16 mouse cellular contexts compared by ENCODE assay signal in the genomic region with DNA sequence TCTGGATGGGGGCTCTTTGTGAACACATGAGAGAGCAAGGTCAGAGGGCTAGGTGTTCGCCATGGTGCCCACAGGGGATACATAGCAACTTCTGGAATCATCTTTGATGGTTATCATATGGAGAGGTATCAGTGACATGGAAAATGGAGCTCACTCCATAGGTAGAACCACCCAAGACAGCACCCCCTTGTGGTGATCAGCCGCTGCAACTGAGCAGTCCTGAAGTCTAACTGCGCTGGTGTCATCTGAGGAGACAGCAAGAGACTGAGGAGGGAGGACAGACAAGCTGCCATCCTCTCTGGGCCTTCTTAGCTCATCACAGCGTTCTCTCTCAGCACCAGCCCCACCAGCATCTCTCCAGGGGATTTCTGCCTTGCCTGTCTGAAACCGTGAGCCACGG. TPM values are rescaled to one million over a fixed set of nuclear protein-coding genes. Genes with fewer than 3 reads are reported as not detected.
DNase-seq lines count a peak whose midpoint lies in the region; ATAC-seq and TF ChIP-seq lines count a peak whose summit lies in the region.
"Had no signal": no experiment of that assay in that cellular context is flagged by ENCODE, and none has a peak within 500 bp of the region (broad histone marks: within the 10 kb centered on the region; RNA-seq: fewer than 3 reads in every experiment).

No protein-coding gene starts in this region.

- intact Hi-C loops in heart, postnatal 14 days (cut with DNase I): no loop called here

- 47% methylated on average over 6 of the region's 6 CpGs for WGBS in liver, embryonic 14.5 days (ENCODE audit: insufficient replicate concordance)
- 37% methylated on average over 6 of the region's 6 CpGs for WGBS in liver, embryonic 12.5 days (ENCODE audit: insufficient replicate concordance)

- ATAC-seq in liver, embryonic 14.5 days (ENCODE audit: insufficient read depth): no peak
- no peak for ATAC-seq in liver, embryonic 12.5 days
- no peak for ATAC-seq in megakaryocyte progenitor cell, adult 5-6 weeks (replicated peaks; ENCODE audit: poor library complexity)

- TF ChIP-seq CTCF in liver, embryonic 14.5 days (IDR thresholded peaks at IDR 0.05; ENCODE audit: low read depth): peak; percentile 55

- H3K27me3 ChIP-seq in liver, embryonic 14.5 days (ENCODE audit: control insufficient read depth, insufficient read depth, low read length): peaks cover 2% of the 10 kb centered on the region
- H3K27me3 ChIP-seq in liver, embryonic 12.5 days (replicated peaks): peaks cover 65% of the 10 kb centered on the region

- TF ChIP-seq EP300 in liver, embryonic 14.5 days (IDR thresholded peaks at IDR 0.05; ENCODE audit: low read depth): no peak

- DNase-seq in cerebellum, postnatal 10 days: peak; percentile 41 to 49
- no peak for DNase-seq in cerebellum, adult 9-11 months
- no peak for DNase-seq in liver, embryonic 14.5 days (ENCODE audit: low read depth in 3 of 3, low spot score in 3 of 3)
- DNase-seq in CD4-positive helper T cell, adult 2 months (ENCODE audit: low read depth, low spot score): peak; percentile 13
- peak; percentile 80 for DNase-seq in ZHBTc4 (ENCODE audit: low read depth, low spot score)
- no peak for DNase-seq in heart, postnatal 14 days
- DNase-seq: spleen, adult 18-20 months had no signal

- H3K9ac ChIP-seq in liver, embryonic 14.5 days (replicated peaks): no peak overlapping the region
- H3K9ac ChIP-seq in liver, embryonic 12.5 days: no peak overlapping the region
- H3K9ac ChIP-seq: embryonic facial prominence, embryonic 12.5 days; heart, embryonic 13.5 days; hindbrain, embryonic 14.5 days; kidney, embryonic 15.5 days; lung, embryonic 15.5 days; midbrain, embryonic 12.5 days had no signal

- H3K9me3 ChIP-seq in liver, embryonic 14.5 days (ENCODE audit: control insufficient read depth, low read length): no peaks in the 10 kb centered on the region
- no peaks in the 10 kb centered on the region for H3K9me3 ChIP-seq in liver, embryonic 12.5 days (replicated peaks)
- H3K9me3 ChIP-seq: embryonic facial prominence, embryonic 12.5 days; forebrain, embryonic 10.5 days; heart, embryonic 13.5 days; kidney, embryonic 15.5 days; lung, embryonic 15.5 days; midbrain, embryonic 12.5 days had no signal

- no peak overlapping the region for H3K4me3 ChIP-seq in liver, embryonic 14.5 days (ENCODE audit: insufficient read depth in 1 of 2, low read depth in 2 of 2, low read length in 2 of 2)
- H3K4me3 ChIP-seq in liver, embryonic 12.5 days: no peak overlapping the region
- H3K4me3 ChIP-seq: embryonic facial prominence, embryonic 12.5 days; forebrain, embryonic 10.5 days; heart, embryonic 13.5 days; kidney, embryonic 15.5 days; lung, embryonic 15.5 days; midbrain, embryonic 12.5 days had no signal

- no peaks in the 10 kb centered on the region for H3K4me1 ChIP-seq in liver, embryonic 14.5 days (replicated peaks; ENCODE audit: control insufficient read depth in 2 of 2, insufficient read depth in 2 of 2, low read length in 1 of 2)
- H3K4me1 ChIP-seq in liver, embryonic 12.5 days: no peaks in the 10 kb centered on the region
- H3K4me1 ChIP-seq: lung, embryonic 15.5 days had no signal

- H3K27ac ChIP-seq in liver, embryonic 14.5 days: no peak overlapping the region
- no peak overlapping the region for H3K27ac ChIP-seq in liver, embryonic 12.5 days
- H3K27ac ChIP-seq: embryonic facial prominence, embryonic 12.5 days; forebrain, embryonic 10.5 days; heart, embryonic 13.5 days; hindbrain, embryonic 14.5 days; kidney, embryonic 15.5 days; lung, embryonic 15.5 days; midbrain, embryonic 12.5 days had no signal

- no peak overlapping the region for H3K4me2 ChIP-seq in liver, embryonic 14.5 days (ENCODE audit: low read depth)
- no peak overlapping the region for H3K4me2 ChIP-seq in liver, embryonic 12.5 days
- H3K4me2 ChIP-seq: embryonic facial prominence, embryonic 12.5 days; heart, embryonic 13.5 days; hindbrain, embryonic 14.5 days; kidney, embryonic 15.5 days; lung, embryonic 15.5 days; midbrain, embryonic 12.5 days had no signal

- no peaks in the 10 kb centered on the region for H3K36me3 ChIP-seq in liver, embryonic 14.5 days (replicated peaks; ENCODE audit: control insufficient read depth, insufficient read depth, low read depth)
- H3K36me3 ChIP-seq in liver, embryonic 12.5 days: no peaks in the 10 kb centered on the region
- H3K36me3 ChIP-seq: embryonic facial prominence, embryonic 12.5 days; forebrain, embryonic 10.5 days; heart, embryonic 13.5 days; kidney, embryonic 15.5 days; lung, embryonic 15.5 days; midbrain, embryonic 12.5 days had no signal

RNA-seq across cellular contexts. Expression of a gene that starts 39.8 kb away (rescaled TPM):
- polyA plus RNA-seq in liver, embryonic 14.5 days (2012; rRNA removed): 0.01 and 0.06 TPM in 2 replicates
- polyA plus RNA-seq in liver, embryonic 14.5 days (2014; fragmentation: Nextera tagmentation; extraction: Ambion mirVana): not detected in 2 replicates
- polyA plus RNA-seq in liver, embryonic 12.5 days (2016; fragmentation: Nextera tagmentation; extraction: Ambion mirVana): 0.04 TPM in 1 of 2 replicates, not detected in the other
- total RNA-seq in megakaryocyte progenitor cell, adult 5-6 weeks (2015): not detected in 2 replicates
- total RNA-seq in megakaryocyte progenitor cell, adult 5-6 weeks (2017): not detected in 2 replicates
- under 1 TPM; 0.05 to 0.38 TPM for total RNA-seq in heart, postnatal 14 days (2021)
- polyA plus RNA-seq: heart, embryonic 13.5 days had no signal

Comparison
In these comparisons a context has a peak if more than half of its experiments do, and no peak if none do; other contexts are left out.
1. DNase-seq: peak in cerebellum, postnatal 10 days (2 of 2), CD4-positive helper T cell, adult 2 months (single experiment) and ZHBTc4 (single experiment); none in cerebellum, adult 9-11 months (single experiment), liver, embryonic 14.5 days (0 of 3) and heart, postnatal 14 days (0 of 2).